ENCODE assay signal across 8 mouse cellular contexts in genomic region chr7:34168470-34169251, GRCm38 (mm10). TPM values are rescaled to one million over a fixed set of nuclear protein-coding genes. Genes with fewer than 3 reads are reported as not detected.
DNase-seq lines count a peak whose midpoint lies in the region; ATAC-seq and TF ChIP-seq lines count a peak whose summit lies in the region.

No protein-coding gene starts in this region.

- H3K9ac ChIP-seq in heart, embryonic 15.5 days: peak overlapping the region; percentile 97
- peak overlapping the region; percentile 79 for H3K9ac ChIP-seq in liver, embryonic 14.5 days (replicated peaks)
- H3K9ac ChIP-seq in neural tube, embryonic 11.5 days (ENCODE audit: low read length): peak overlapping the region; percentile 88
- peak overlapping the region; percentile 94 for H3K9ac ChIP-seq in stomach, postnatal 0 days (ENCODE audit: low read length)

- peak overlapping the region; percentile 80 for H3K27ac ChIP-seq in brown adipose tissue, adult 24 weeks (replicated peaks; ENCODE audit: low read depth, low read length)
- H3K27ac ChIP-seq in heart, embryonic 15.5 days: peak overlapping the region; percentile 93
- peak overlapping the region; percentile 3 for H3K27ac ChIP-seq in liver, embryonic 14.5 days
- peak overlapping the region; percentile 81 for H3K27ac ChIP-seq in neural tube, embryonic 11.5 days (ENCODE audit: low read depth, low read length)
- H3K27ac ChIP-seq in stomach, postnatal 0 days (replicated peaks): peak overlapping the region; percentile 90

- 0 out of 2 replicates have a peak, but pooled peaks have one; percentile 3 for TF ChIP-seq CTCF in liver, embryonic 14.5 days (IDR thresholded peaks at IDR 0.05; ENCODE audit: low read depth)
- TF ChIP-seq CTCF in stomach, postnatal 0 days (IDR thresholded peaks at IDR 0.05; ENCODE audit: low read depth): no peak; the same call in 1 of the 2 replicates

- H3K4me2 ChIP-seq in heart, embryonic 15.5 days: peak overlapping the region; percentile 74
- peak overlapping the region; percentile 93 for H3K4me2 ChIP-seq in liver, embryonic 14.5 days (ENCODE audit: low read depth)
- peak overlapping the region; percentile 68 for H3K4me2 ChIP-seq in neural tube, embryonic 11.5 days (ENCODE audit: low read depth)
- peak overlapping the region; percentile 82 for H3K4me2 ChIP-seq in stomach, postnatal 0 days (replicated peaks; ENCODE audit: low read depth)

- H3K4me1 ChIP-seq in brown adipose tissue, adult 24 weeks (ENCODE audit: control insufficient read depth, insufficient read depth, insufficient read length, low read length): peaks cover 2% of the 10 kb centered on the region; the same call in 1 of the 2 replicates
- H3K4me1 ChIP-seq in heart, embryonic 15.5 days (replicated peaks): peaks cover 12% of the 10 kb centered on the region
- H3K4me1 ChIP-seq in liver, embryonic 14.5 days (replicated peaks; ENCODE audit: control insufficient read depth in 2 of 2, insufficient read depth in 2 of 2, low read length in 1 of 2): peaks cover 10 to 11% of the 10 kb centered on the region in 2 experiments
- H3K4me1 ChIP-seq in neural tube, embryonic 11.5 days (ENCODE audit: control insufficient read depth, insufficient read depth, low read length): 0 out of 2 replicates have a peak, but pooled peaks cover 4% of the 10 kb centered on the region
- H3K4me1 ChIP-seq in stomach, postnatal 0 days (replicated peaks; ENCODE audit: control insufficient read depth, insufficient read depth): no peaks in the 10 kb centered on the region

- peak; percentile 94 for DNase-seq in CD4-positive, CD25-positive, alpha-beta regulatory T cell, adult 2 months (ENCODE audit: low read depth, low spot score)
- peak; percentile 69 for DNase-seq in fibroblast of lung, adult 2 months (ENCODE audit: low read depth)
- DNase-seq in kidney, postnatal 25 days: peak; percentile 91 to 94
- peak; percentile 66 to 72 (median 72) for DNase-seq in liver, embryonic 14.5 days (ENCODE audit: low read depth in 3 of 3, low spot score in 3 of 3)
- peak; percentile 94 for DNase-seq in neural tube, embryonic 11.5 days (ENCODE audit: low spot score)
- peak; percentile 93 for DNase-seq in stomach, postnatal 0 days (ENCODE audit: low spot score)

- no peaks in the 10 kb centered on the region for H3K9me3 ChIP-seq in heart, embryonic 15.5 days (replicated peaks)
- no peaks in the 10 kb centered on the region for H3K9me3 ChIP-seq in liver, embryonic 14.5 days (ENCODE audit: control insufficient read depth, low read length)
- no peaks in the 10 kb centered on the region for H3K9me3 ChIP-seq in neural tube, embryonic 11.5 days (ENCODE audit: control insufficient read depth, low read length)
- no peaks in the 10 kb centered on the region for H3K9me3 ChIP-seq in stomach, postnatal 0 days (ENCODE audit: control insufficient read depth, low read length)

- H3K4me3 ChIP-seq in brown adipose tissue, adult 24 weeks (ENCODE audit: insufficient read depth, low read depth, low read length): peak overlapping the region; percentile 96
- H3K4me3 ChIP-seq in heart, embryonic 15.5 days: peak overlapping the region; percentile 95
- peak overlapping the region; percentile 71 to 88 for H3K4me3 ChIP-seq in liver, embryonic 14.5 days (ENCODE audit: insufficient read depth in 1 of 2, low read depth in 2 of 2, low read length in 2 of 2)
- peak overlapping the region; percentile 71 for H3K4me3 ChIP-seq in neural tube, embryonic 11.5 days (ENCODE audit: low read depth, low read length)
- H3K4me3 ChIP-seq in stomach, postnatal 0 days (ENCODE audit: low read depth, low read length): peak overlapping the region; percentile 94

- ATAC-seq in heart, embryonic 15.5 days (replicated peaks; ENCODE audit: insufficient number of reproducible peaks, insufficient read depth, low FRiP score, low read depth): peak; percentile 93
- ATAC-seq in liver, embryonic 14.5 days (ENCODE audit: insufficient read depth): peak; percentile 93
- ATAC-seq in neural tube, embryonic 11.5 days (ENCODE audit: insufficient read depth, low FRiP score, low TSS enrichment): peak; percentile 94
- ATAC-seq in stomach, postnatal 0 days (ENCODE audit: low FRiP score, low TSS enrichment): peak; percentile 98

- H3K27me3 ChIP-seq in heart, embryonic 15.5 days: no peaks in the 10 kb centered on the region
- H3K27me3 ChIP-seq in liver, embryonic 14.5 days (ENCODE audit: control insufficient read depth, insufficient read depth, low read length): no peaks in the 10 kb centered on the region
- no peaks in the 10 kb centered on the region for H3K27me3 ChIP-seq in neural tube, embryonic 11.5 days (ENCODE audit: control insufficient read depth, insufficient read depth, low read length)
- no peaks in the 10 kb centered on the region for H3K27me3 ChIP-seq in stomach, postnatal 0 days (ENCODE audit: control insufficient read depth, insufficient read depth, low read length)

- 10% methylated on average over 30 of the region's 30 CpGs for WGBS in heart, embryonic 15.5 days
- 10% methylated on average over 30 of the region's 30 CpGs for WGBS in liver, embryonic 14.5 days (ENCODE audit: insufficient replicate concordance)
- WGBS in neural tube, embryonic 11.5 days: 11% methylated on average over 30 of the region's 30 CpGs
- 9% methylated on average over 30 of the region's 30 CpGs for WGBS in stomach, postnatal 0 days

- TF ChIP-seq EP300 in liver, embryonic 14.5 days (IDR thresholded peaks at IDR 0.05; ENCODE audit: low read depth): no peak
- TF ChIP-seq EP300 in stomach, postnatal 0 days (optimal IDR thresholded peaks at IDR 0.05): no peak

- H3K36me3 ChIP-seq in heart, embryonic 15.5 days: peaks cover 16% of the 10 kb centered on the region
- peaks cover 14% of the 10 kb centered on the region for H3K36me3 ChIP-seq in liver, embryonic 14.5 days (replicated peaks; ENCODE audit: control insufficient read depth, insufficient read depth, low read depth)
- H3K36me3 ChIP-seq in neural tube, embryonic 11.5 days (ENCODE audit: control insufficient read depth, insufficient read depth, low read length): peaks cover 5% of the 10 kb centered on the region
- no peaks in the 10 kb centered on the region; the same call in 1 of the 2 replicates for H3K36me3 ChIP-seq in stomach, postnatal 0 days (ENCODE audit: control insufficient read depth, insufficient read depth, low read length)

RNA-seq across cellular contexts. Expression of gene Uba2, which starts 0.7 kb away (rescaled TPM):
- polyA plus RNA-seq in brown adipose tissue, adult 24 weeks (2012; ENCODE audit: insufficient read depth, insufficient read length, missing spikeins): 39.0 and 39.9 TPM in 2 replicates
- 89.0 and 108 TPM in 2 replicates for polyA plus RNA-seq in heart, embryonic 15.5 days (2015; fragmentation: Nextera tagmentation; extraction: Ambion mirVana)
- polyA plus RNA-seq in liver, embryonic 14.5 days (2012; rRNA removed): 37.4 and 62.1 TPM in 2 replicates
- polyA plus RNA-seq in liver, embryonic 14.5 days (2014; fragmentation: Nextera tagmentation; extraction: Ambion mirVana): 83.0 and 97.5 TPM in 2 replicates
- 261 and 264 TPM in 2 replicates for polyA plus RNA-seq in neural tube, embryonic 11.5 days (2014; fragmentation: Nextera tagmentation; extraction: Ambion mirVana)
- 80.4 and 80.5 TPM in 2 replicates for polyA plus RNA-seq in stomach, postnatal 0 days (2015; fragmentation: Nextera tagmentation; extraction: Ambion mirVana)

RNA-seq across cellular contexts. Expression of gene Pdcd2l, which starts 27.8 kb away (rescaled TPM):
- 11.5 and 22.8 TPM in 2 replicates for polyA plus RNA-seq in brown adipose tissue, adult 24 weeks (2012; ENCODE audit: insufficient read depth, insufficient read length, missing spikeins)
- polyA plus RNA-seq in heart, embryonic 15.5 days (2015; fragmentation: Nextera tagmentation; extraction: Ambion mirVana): 46.9 and 55.1 TPM in 2 replicates
- polyA plus RNA-seq in liver, embryonic 14.5 days (2012; rRNA removed): 12.4 and 14.1 TPM in 2 replicates
- polyA plus RNA-seq in liver, embryonic 14.5 days (2014; fragmentation: Nextera tagmentation; extraction: Ambion mirVana): 20.4 and 21.7 TPM in 2 replicates
- 60.8 and 64.4 TPM in 2 replicates for polyA plus RNA-seq in neural tube, embryonic 11.5 days (2014; fragmentation: Nextera tagmentation; extraction: Ambion mirVana)
- polyA plus RNA-seq in stomach, postnatal 0 days (2015; fragmentation: Nextera tagmentation; extraction: Ambion mirVana): 30.4 and 34.6 TPM in 2 replicates

RNA-seq across cellular contexts. Expression of gene Wtip, which starts 35.6 kb away (rescaled TPM):
- 2.6 and 4.4 TPM in 2 replicates for polyA plus RNA-seq in brown adipose tissue, adult 24 weeks (2012; ENCODE audit: insufficient read depth, insufficient read length, missing spikeins)
- polyA plus RNA-seq in heart, embryonic 15.5 days (2015; fragmentation: Nextera tagmentation; extraction: Ambion mirVana): 4.3 and 6.5 TPM in 2 replicates
- 2.8 TPM in 2 replicates for polyA plus RNA-seq in liver, embryonic 14.5 days (2012; rRNA removed)
- 0.47 and 0.57 TPM in 2 replicates for polyA plus RNA-seq in liver, embryonic 14.5 days (2014; fragmentation: Nextera tagmentation; extraction: Ambion mirVana)
- 5.3 and 5.8 TPM in 2 replicates for polyA plus RNA-seq in neural tube, embryonic 11.5 days (2014; fragmentation: Nextera tagmentation; extraction: Ambion mirVana)
- polyA plus RNA-seq in stomach, postnatal 0 days (2015; fragmentation: Nextera tagmentation; extraction: Ambion mirVana): 3.5 and 5.0 TPM in 2 replicates

Comparison
In these comparisons a context has a peak if more than half of its experiments do, and no peak if none do; other contexts are left out.
1. Peak in every context shown above with its lines: DNase-seq, ATAC-seq, H3K4me3 ChIP-seq and H3K27ac ChIP-seq.
2. H3K27ac ChIP-seq: peak in every context shown above with its lines; median percentile 93 in heart, embryonic 15.5 days; 90 in stomach, postnatal 0 days; 81 in neural tube, embryonic 11.5 days; 80 in brown adipose tissue, adult 24 weeks; 3 in liver, embryonic 14.5 days.